Mouse (Mus musculus) embryonic facial prominence, embryonic 11.5 days (tissue): Measurements from ENCODE around the gene Krt19. TPM values are rescaled to one million over a fixed set of nuclear protein-coding genes. Genes with fewer than 3 reads are reported as not detected.

ENCODE experiments used
- ATAC-seq: fragments of 200-750 bp; cut with Nextera tagmentation; replicated peaks from 2 replicates; pipeline ENCODE4 v1.8.0; 2017; ENCODE audit warnings: low read depth; ENCODE audit not compliant: insufficient number of reproducible peaks, low FRiP score, low TSS enrichment
- DNase-seq: peaks from one replicate; pipeline ENCODE4 v3.0.0-alpha.2; 2015; ENCODE audit warnings: low spot score
- H3K27ac ChIP-seq: fragments of 300-500 bp; sonication (generic); replicated peaks from 2 replicates; pipeline ENCODE4 v1.5.1; 2014; ENCODE audit warnings: mild to moderate bottlenecking, low read depth, low read length, control low read depth
- H3K27me3 ChIP-seq: fragments of 300-500 bp; sonication (generic); 2 replicates; pipeline ENCODE4 v1.6.1; 2014; ENCODE audit warnings: mild to moderate bottlenecking, low read length, moderate library complexity, mixed read lengths; ENCODE audit not compliant: control insufficient read depth, insufficient read depth
- H3K36me3 ChIP-seq: fragments of 300-500 bp; sonication (generic); replicated peaks from 2 replicates; pipeline ENCODE4 v1.6.1; 2014; ENCODE audit warnings: low read depth, mild to moderate bottlenecking, low read length, moderate library complexity, mixed read lengths; ENCODE audit not compliant: control insufficient read depth, insufficient read depth
- H3K4me1 ChIP-seq: fragments of 300-500 bp; sonication (generic); 2 replicates; pipeline ENCODE4 v1.6.1; 2014; ENCODE audit warnings: low read length, mixed read lengths; ENCODE audit not compliant: control insufficient read depth, insufficient read depth
- H3K4me2 ChIP-seq: fragments of 300-500 bp; sonication (generic); 2 replicates; pipeline ENCODE4 v1.6.1; 2014; ENCODE audit warnings: low read depth, mild to moderate bottlenecking, control low read depth, low read length, moderate library complexity
- H3K4me3 ChIP-seq: fragments of 300-500 bp; sonication (generic); 2 replicates; pipeline ENCODE4 v1.5.1; 2014; ENCODE audit warnings: low read depth, low read length, control low read depth
- H3K9ac ChIP-seq: fragments of 300-500 bp; sonication (generic); replicated peaks from 2 replicates; pipeline ENCODE4 v1.6.1; 2014; ENCODE audit warnings: mild to moderate bottlenecking, control low read depth, low read length
- H3K9me3 ChIP-seq: fragments of 300-500 bp; sonication (generic); replicated peaks from 2 replicates; pipeline ENCODE4 v1.6.1; 2016; ENCODE audit warnings: mild to moderate bottlenecking, low read length, inconsistent platforms, mixed read lengths; ENCODE audit not compliant: control insufficient read depth
- WGBS: fragments of 180-500 bp; shearing (Covaris S2); extraction: QIAGEN DNeasy Blood & Tissue Kit; methylation state at CpG from one replicate; pipeline ENCODE4 v1.1.7; 2014; 5-methylcytosine and 5-hydroxymethylcytosine counted together
- polyA plus RNA-seq: library from polyadenylated mRNA; unstranded; fragments of >200 nt; fragmentation: Nextera tagmentation; extraction: Ambion mirVana; gene quantifications from 2 replicates; pipeline ENCODE4 v1.2.1, GENCODE M21; 2014

Krt19 gene
- polyA plus RNA-seq, 1 experiment from 2014 or later = 8.0 TPM

DNA sequence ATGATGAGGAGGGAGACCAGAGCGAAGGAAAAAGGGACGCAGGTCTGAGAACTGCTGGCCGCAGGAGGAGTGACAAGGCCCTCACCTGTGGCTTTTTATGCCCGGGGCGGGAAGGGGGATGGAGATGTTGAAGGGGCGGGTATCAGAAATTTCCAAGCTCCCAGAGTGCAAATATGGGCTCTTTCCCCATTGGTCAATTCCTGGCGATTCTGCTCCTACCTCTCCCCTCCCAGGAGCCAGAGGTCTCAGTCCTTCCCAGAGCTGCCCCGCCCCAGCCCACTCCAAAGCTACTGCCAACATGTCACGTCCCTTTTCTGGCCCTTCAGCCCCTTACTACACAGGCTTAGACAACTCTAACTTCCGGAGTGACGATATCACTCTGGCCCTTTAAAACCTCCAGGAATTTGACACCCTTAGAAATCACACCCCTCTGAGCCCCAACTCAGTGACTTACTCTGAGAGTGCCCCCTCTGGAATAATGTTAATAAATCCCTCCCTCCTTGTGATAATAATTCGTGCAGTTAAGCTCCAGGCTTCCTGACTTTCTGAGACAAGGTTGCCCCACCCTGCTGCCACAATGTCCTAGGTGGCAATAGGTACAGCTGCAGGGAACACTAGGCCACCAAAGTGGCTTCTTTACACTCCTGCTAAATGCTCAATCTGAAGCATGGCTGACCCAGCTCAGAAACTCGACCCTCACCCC, 2.5 kb downstream of the Krt19 start:
- Histone ChIP-seq H3K4me2 (peak overlapping the region; percentile 37), H3K9ac (no peak overlapping the region), H3K36me3 (no peaks in the 10 kb centered on the region), H3K9me3 (no peaks in the 10 kb centered on the region), H3K27ac (no peak overlapping the region), H3K27me3 (peaks cover 10% of the 10 kb centered on the region), H3K4me3 (peak overlapping the region; percentile 21), H3K4me1 (no peaks in the 10 kb centered on the region; the same call in 1 of the 2 replicates)
- peak; percentile 15 for DNase-seq
- WGBS = 2% methylated on average over 13 of the region's 13 CpGs
- ATAC-seq = no peak

DNA sequence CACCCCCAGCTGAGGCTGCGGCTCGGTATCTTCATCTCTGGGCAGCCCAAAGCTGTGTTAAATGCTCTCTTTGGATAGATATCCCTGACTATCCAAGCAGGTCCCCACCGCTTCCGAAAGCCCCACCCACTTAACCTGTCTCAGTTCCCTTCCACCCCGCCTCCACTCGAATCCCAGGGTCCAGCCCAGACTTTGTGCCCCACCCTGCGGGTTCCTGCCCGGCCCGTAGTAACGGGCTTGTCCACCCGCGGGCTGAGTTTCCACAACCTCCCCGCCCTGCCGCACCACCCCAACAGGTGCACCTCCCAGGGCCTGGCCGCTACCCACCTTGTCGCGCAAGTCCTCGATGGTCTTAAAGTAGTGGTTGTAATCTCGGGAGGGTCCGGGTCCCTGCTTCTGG, 3.4 kb downstream of the Krt19 start:
- Histone ChIP-seq H3K36me3 (no peaks in the 10 kb centered on the region), H3K27ac (no peak overlapping the region), H3K9me3 (no peaks in the 10 kb centered on the region), H3K9ac (no peak overlapping the region), H3K27me3 (peaks cover 10% of the 10 kb centered on the region), H3K4me3 (peak overlapping the region; percentile 21), H3K4me2 (peak overlapping the region; percentile 37), H3K4me1 (no peaks in the 10 kb centered on the region; the same call in 1 of the 2 replicates)
- ATAC-seq (no peak), DNase-seq (no peak)
- WGBS = under 1% methylated on average over 20 of the region's 20 CpGs

DNA sequence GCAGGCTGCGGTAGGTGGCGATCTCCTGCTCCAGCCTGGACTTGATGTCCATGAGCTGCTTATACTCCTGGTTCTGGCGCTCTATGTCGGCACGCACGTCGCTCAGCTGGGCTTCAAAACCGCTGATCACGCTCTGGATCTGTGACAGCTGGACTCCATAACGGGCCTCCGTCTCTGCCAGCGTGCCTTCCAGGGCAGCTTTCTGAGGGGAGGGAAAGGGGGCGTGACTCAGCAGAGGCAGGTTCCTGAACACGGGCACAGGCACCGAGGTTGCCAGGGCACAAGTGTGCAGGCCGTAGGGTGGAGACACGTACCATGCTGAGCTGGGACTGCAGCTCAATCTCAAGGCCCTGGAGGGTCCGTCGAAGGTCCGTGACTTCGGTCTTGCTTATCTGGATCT, 7.5 kb downstream of the Krt19 start:
- Histone ChIP-seq H3K9me3 (no peaks in the 10 kb centered on the region), H3K27me3 (peaks cover 10% of the 10 kb centered on the region), H3K27ac (no peak overlapping the region), H3K4me2 (no peak overlapping the region), H3K36me3 (no peaks in the 10 kb centered on the region), H3K4me3 (no peak overlapping the region), H3K9ac (no peak overlapping the region), H3K4me1 (no peaks in the 10 kb centered on the region; the same call in 1 of the 2 replicates)
- DNase-seq = no peak
- 89% methylated on average over 21 of the region's 21 CpGs for WGBS
- ATAC-seq = no peak

DNA sequence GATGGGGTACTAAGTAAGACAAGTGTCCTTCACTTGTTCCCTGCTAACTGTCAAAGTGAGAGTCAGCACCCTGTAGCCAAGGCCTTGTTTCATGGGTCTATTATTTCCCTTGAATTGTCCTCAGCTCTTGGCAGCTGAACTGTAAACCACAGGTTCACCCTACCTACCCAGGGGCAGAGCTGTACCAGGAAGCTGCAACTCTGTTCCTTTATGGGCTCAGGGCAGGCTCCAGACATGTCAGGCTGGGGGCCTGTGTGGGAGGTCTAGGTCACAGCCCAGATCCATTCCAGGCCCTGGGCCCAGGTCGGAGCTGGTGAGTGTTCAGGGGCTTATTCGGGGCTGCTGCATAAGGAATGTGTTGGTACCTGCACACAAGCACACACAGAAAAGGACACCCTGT, 9.1 kb downstream of the Krt19 start:
- DNase-seq (no peak), ATAC-seq (no peak)
- Histone ChIP-seq H3K27me3 (no peaks in the 10 kb centered on the region), H3K36me3 (no peaks in the 10 kb centered on the region), H3K4me2 (no peak overlapping the region), H3K9me3 (no peaks in the 10 kb centered on the region), H3K27ac (no peak overlapping the region), H3K4me1 (no peaks in the 10 kb centered on the region; the same call in 1 of the 2 replicates), H3K4me3 (no peak overlapping the region), H3K9ac (no peak overlapping the region)
- WGBS = 66% methylated on average over 2 of the region's 2 CpGs

DNA sequence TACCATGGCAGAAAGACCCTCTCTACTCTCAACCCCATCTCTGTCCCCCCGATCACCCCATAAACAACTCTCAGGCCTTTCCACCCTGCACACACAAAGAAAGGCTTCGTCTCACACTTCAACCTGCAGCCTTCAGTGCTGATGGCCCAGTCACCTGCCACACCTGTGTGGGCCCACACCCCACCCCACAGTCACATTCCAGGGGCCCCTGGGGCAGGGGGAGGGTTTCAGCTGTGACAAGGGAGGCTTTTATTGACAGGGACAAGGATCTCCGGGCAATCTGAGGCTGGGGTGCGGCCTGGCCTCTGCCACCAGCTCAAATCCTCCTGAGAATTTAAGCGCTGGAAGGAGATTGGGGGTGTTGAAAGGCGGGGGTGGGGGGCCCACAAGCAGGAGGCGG, 9.7 kb downstream of the Krt19 start:
- DNase-seq = no peak
- Histone ChIP-seq H3K4me1 (no peaks in the 10 kb centered on the region; the same call in 1 of the 2 replicates), H3K4me3 (no peak overlapping the region), H3K9me3 (no peaks in the 10 kb centered on the region), H3K27me3 (no peaks in the 10 kb centered on the region), H3K27ac (no peak overlapping the region), H3K4me2 (no peak overlapping the region), H3K9ac (no peak overlapping the region), H3K36me3 (no peaks in the 10 kb centered on the region)
- ATAC-seq = no peak
- 44% methylated on average over 7 of the region's 7 CpGs for WGBS

DNA sequence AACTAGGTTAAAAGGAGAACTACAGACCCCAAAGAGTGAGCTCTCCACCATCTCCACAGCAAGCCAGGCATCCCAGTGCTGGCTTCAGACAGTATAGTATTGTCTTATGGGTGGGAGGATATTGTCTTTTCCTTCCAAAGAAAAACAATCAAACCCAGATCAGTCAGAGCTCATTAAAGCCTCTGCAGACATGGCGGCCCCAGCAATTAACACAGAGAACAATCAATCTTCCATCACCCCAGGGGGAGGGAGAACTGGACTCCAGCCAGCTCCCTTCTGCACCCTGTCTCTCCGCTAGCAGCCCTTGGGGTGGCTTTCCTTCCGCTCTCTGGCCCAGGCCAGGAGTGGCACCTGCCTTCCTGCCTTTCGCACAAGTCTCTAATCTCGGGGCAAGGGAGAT, 10.8 kb downstream of the Krt19 start:
- no peaks in the 10 kb centered on the region for H3K36me3 ChIP-seq
- no peaks in the 10 kb centered on the region for H3K9me3 ChIP-seq
- no peaks in the 10 kb centered on the region for H3K27me3 ChIP-seq
- WGBS = 42% methylated on average over 5 of the region's 5 CpGs
- H3K27ac ChIP-seq = no peak overlapping the region
- no peak overlapping the region for H3K4me3 ChIP-seq
- H3K4me2 ChIP-seq = no peak overlapping the region
- H3K4me1 ChIP-seq = no peaks in the 10 kb centered on the region; the same call in 1 of the 2 replicates
- H3K9ac ChIP-seq = no peak overlapping the region
- no peak for DNase-seq
- ATAC-seq = no peak

DNA sequence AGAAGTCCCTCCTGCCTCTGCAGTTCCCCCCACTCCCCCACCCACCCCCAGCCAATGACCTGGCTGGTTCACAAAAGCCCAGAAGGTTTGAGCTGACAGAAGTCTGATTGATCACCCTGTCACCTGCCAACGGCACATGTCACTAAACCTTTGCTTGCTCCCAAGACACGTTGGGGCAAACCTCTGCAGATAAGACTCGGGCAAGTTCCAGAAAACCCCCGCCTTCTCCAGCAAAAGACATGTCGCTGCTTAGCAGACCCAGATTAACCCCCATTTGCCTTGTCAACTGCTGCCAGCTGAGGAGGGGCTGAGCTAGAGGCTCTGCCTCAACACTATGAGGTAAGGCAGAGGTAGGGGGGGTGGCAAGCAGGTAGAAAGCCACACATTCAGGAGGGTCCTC, 11.9 kb downstream of the Krt19 start:
- Histone ChIP-seq H3K27ac (no peak overlapping the region), H3K9me3 (no peaks in the 10 kb centered on the region), H3K4me2 (no peak overlapping the region), H3K27me3 (no peaks in the 10 kb centered on the region), H3K9ac (no peak overlapping the region), H3K4me3 (no peak overlapping the region), H3K4me1 (no peaks in the 10 kb centered on the region; the same call in 1 of the 2 replicates), H3K36me3 (no peaks in the 10 kb centered on the region)
- 52% methylated on average over 5 of the region's 5 CpGs for WGBS
- ATAC-seq (no peak), DNase-seq (no peak)

DNA sequence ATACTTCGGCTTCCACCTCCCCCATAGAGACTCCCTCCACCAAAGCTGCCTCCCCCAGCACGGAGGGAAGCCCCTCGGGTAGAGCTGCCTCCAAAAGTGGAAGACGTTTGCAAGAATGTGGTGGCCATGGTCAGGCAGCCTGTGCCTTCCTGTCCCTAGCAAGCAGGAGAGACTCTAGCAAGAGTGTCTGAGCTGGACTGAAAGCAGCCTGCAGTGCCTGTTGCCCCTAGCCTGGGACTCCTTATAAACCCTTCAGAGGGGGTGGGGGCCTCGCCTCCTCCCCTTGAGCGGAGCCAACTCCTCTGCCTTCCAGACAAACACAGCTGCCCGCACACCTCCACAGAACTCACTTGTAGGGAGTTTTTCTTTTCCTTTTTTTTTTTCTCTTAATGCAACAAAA, 12.7 kb downstream of the Krt19 start, which contains the start of gene Krt15:
Gene Krt15, minus strand, starts transcription at position 198 of the 400 bp plus-strand sequence.
- 57% methylated on average over 7 of the region's 7 CpGs for WGBS
- no peak for ATAC-seq
- Histone ChIP-seq H3K9me3 (no peaks in the 10 kb centered on the region), H3K4me3 (no peak within 1 kb of the TSS), H3K4me2 (no peak within 1 kb of the TSS), H3K27me3 (no peaks in the 10 kb centered on the region), H3K4me1 (no peaks in the 10 kb centered on the region; the same call in 1 of the 2 replicates), H3K36me3 (no peaks in the 10 kb centered on the region), H3K9ac (no peak within 1 kb of the TSS), H3K27ac (no peak within 1 kb of the TSS)
- no peak for DNase-seq
